Mouse (Mus musculus) liver, adult 2 months (tissue): Measurements from ENCODE around the gene Sfi1.
"Not testable (repeated sequence)": the region's sequence is repeated elsewhere in the genome, so short reads cannot be mapped to it uniquely, and the experiment has no call there.

Experiments used
- CTCF ChIP-seq: fragments of 200-500 bp; IDR thresholded peaks from 2 replicates; pipeline ENCODE4 v1.5.1; 2011; ENCODE audit warnings: low read depth, low read length, control low read depth
- POLR2A ChIP-seq: fragments of 200-500 bp; IDR thresholded peaks from 2 replicates; pipeline ENCODE4 v1.6.1; 2011; ENCODE audit warnings: low read length, control low read depth; ENCODE audit not compliant: insufficient read depth; ENCODE audit errors: extremely low read depth

- TF ChIP-seq POLR2A, CTCF: not testable (repeated sequence)
Observed at GRCm38 (mm10) chr11:3200636-3201035, 7.4 kb upstream of the Sfi1 start.
